Mouse (Mus musculus) heart, embryonic 13.5 days (tissue): ENCODE measurements around the gene Ccl11. TPM values are rescaled to one million over a fixed set of nuclear protein-coding genes. Genes with fewer than 3 reads are reported as not detected.

Experiments
- ATAC-seq: fragments of 200-750 bp; cut with Nextera tagmentation; 2 replicates; pipeline ENCODE4 v1.8.0; 2017; ENCODE audit warnings: moderate TSS enrichment; ENCODE audit not compliant: insufficient number of reproducible peaks, low FRiP score, low TSS enrichment; ENCODE audit errors: extremely low read depth
- H3K27ac ChIP-seq: fragments of 300-500 bp; sonication (generic); replicated peaks from 2 replicates; pipeline ENCODE4 v1.5.1; 2015; ENCODE audit warnings: moderate library complexity, mild to moderate bottlenecking, inconsistent platforms
- H3K27me3 ChIP-seq: fragments of 300-500 bp; sonication (generic); replicated peaks from 2 replicates; pipeline ENCODE4 v1.6.1; 2015; ENCODE audit warnings: mild to moderate bottlenecking, inconsistent platforms
- H3K36me3 ChIP-seq: fragments of 300-500 bp; sonication (generic); 2 replicates; pipeline ENCODE4 v1.6.1; 2015; ENCODE audit warnings: mild to moderate bottlenecking, inconsistent platforms
- H3K4me1 ChIP-seq: fragments of 300-500 bp; sonication (generic); 2 replicates; pipeline ENCODE4 v1.6.1; 2015; ENCODE audit warnings: inconsistent platforms
- H3K4me2 ChIP-seq: fragments of 300-500 bp; sonication (generic); 2 replicates; pipeline ENCODE4 v1.6.1; 2015; ENCODE audit warnings: inconsistent platforms, mild to moderate bottlenecking, moderate library complexity
- H3K4me3 ChIP-seq: fragments of 300-500 bp; sonication (generic); 2 replicates; pipeline ENCODE4 v1.5.1; 2015; ENCODE audit warnings: moderate library complexity, mild to moderate bottlenecking, inconsistent platforms
- H3K9ac ChIP-seq: fragments of 300-500 bp; sonication (generic); 2 replicates; pipeline ENCODE4 v1.6.1; 2015; ENCODE audit warnings: inconsistent platforms, mild to moderate bottlenecking, moderate library complexity
- H3K9me3 ChIP-seq: fragments of 300-500 bp; sonication (generic); 2 replicates; pipeline ENCODE4 v1.6.1; 2016; ENCODE audit warnings: inconsistent platforms
- WGBS: fragments of 180-500 bp; shearing (Covaris S2); methylation state at CpG from one replicate; pipeline ENCODE4 v1.1.7; 2015; ENCODE audit warnings: mixed read lengths; 5-methylcytosine and 5-hydroxymethylcytosine counted together
- polyA plus RNA-seq: library from polyadenylated mRNA; unstranded; fragments of >200 nt; fragmentation: Nextera tagmentation; extraction: Ambion mirVana; gene quantifications from 2 replicates; pipeline ENCODE4 v1.2.1, GENCODE M21; 2015

Ccl11 gene
- polyA plus RNA-seq, 1 experiment from 2014 or later, result 1.6 TPM

- 70% methylated on average over 10 of the region's 10 CpGs for WGBS
- H3K4me1 ChIP-seq, result no peaks in the 10 kb centered on the region
- H3K27ac ChIP-seq, result no peak overlapping the region
- no peak overlapping the region for H3K9ac ChIP-seq
- H3K4me2 ChIP-seq, result no peak overlapping the region
- no peak overlapping the region for H3K4me3 ChIP-seq
- no peaks in the 10 kb centered on the region for H3K9me3 ChIP-seq
- H3K36me3 ChIP-seq, result no peaks in the 10 kb centered on the region
- no peaks in the 10 kb centered on the region for H3K27me3 ChIP-seq
- no peak for ATAC-seq
These were observed 42.1 kb downstream of the Ccl11 start for GRCm38 (mm10) chr11:82099511-82100323.

- H3K9ac ChIP-seq, result no peak overlapping the region
- no peak overlapping the region for H3K4me2 ChIP-seq
- ATAC-seq, result no peak
- no peaks in the 10 kb centered on the region for H3K27me3 ChIP-seq
- WGBS, result 74% methylated on average over 4 of the region's 4 CpGs
- no peak overlapping the region for H3K4me3 ChIP-seq
- H3K36me3 ChIP-seq, result no peaks in the 10 kb centered on the region
- H3K4me1 ChIP-seq, result no peaks in the 10 kb centered on the region
- H3K27ac ChIP-seq, result no peak overlapping the region
- no peaks in the 10 kb centered on the region for H3K9me3 ChIP-seq
These were observed 43.5 kb downstream of the Ccl11 start for GRCm38 (mm10) chr11:82101087-82101486.

GRCm38 (mm10) chr11:82101529-82101928 lies 43.9 kb downstream of the Ccl11 start, which contains the start of gene Ccl12:
Gene Ccl12, plus strand, starts transcription at chr11:82101845.
- Histone ChIP-seq H3K4me2 (no peak within 1 kb of the TSS), H3K9ac (no peak within 1 kb of the TSS), H3K27me3 (no peaks in the 10 kb centered on the region), H3K27ac (no peak within 1 kb of the TSS), H3K4me3 (no peak within 1 kb of the TSS), H3K36me3 (no peaks in the 10 kb centered on the region), H3K4me1 (no peaks in the 10 kb centered on the region), H3K9me3 (no peaks in the 10 kb centered on the region)
- WGBS, result 63% methylated on average over 2 of the region's 2 CpGs
- no peak for ATAC-seq

GRCm38 (mm10) chr11:82109611-82110010 lies 52.0 kb downstream of the Ccl11 start:
- Histone ChIP-seq H3K4me1 (no peaks in the 10 kb centered on the region), H3K4me3 (no peak overlapping the region), H3K9me3 (no peaks in the 10 kb centered on the region), H3K27me3 (no peaks in the 10 kb centered on the region), H3K4me2 (no peak overlapping the region), H3K27ac (no peak overlapping the region), H3K36me3 (no peaks in the 10 kb centered on the region), H3K9ac (no peak overlapping the region)
- ATAC-seq, result no peak

GRCm38 (mm10) chr11:82110372-82111248 lies 53.0 kb downstream of the Ccl11 start:
- no peak overlapping the region for H3K4me3 ChIP-seq
- H3K4me1 ChIP-seq, result no peaks in the 10 kb centered on the region
- ATAC-seq, result no peak
- H3K9ac ChIP-seq, result no peak overlapping the region
- no peaks in the 10 kb centered on the region for H3K9me3 ChIP-seq
- no peaks in the 10 kb centered on the region for H3K36me3 ChIP-seq
- no peak overlapping the region for H3K4me2 ChIP-seq
- 53% methylated on average over 6 of the region's 6 CpGs for WGBS
- H3K27ac ChIP-seq, result no peak overlapping the region
- H3K27me3 ChIP-seq, result no peaks in the 10 kb centered on the region

Other genes with a start within 250 kb of the Ccl11 start
- not detected in 2 replicates for gene 5530401A14Rik, start 197.2 kb upstream of the Ccl11 start, polyA plus RNA-seq
- gene Asic2, start 89.4 kb upstream of the Ccl11 start, polyA plus RNA-seq, result 0.04 and 0.07 TPM in 2 replicates
- gene Ccl2, start 22.3 kb upstream of the Ccl11 start, polyA plus RNA-seq, result 10.9 and 11.2 TPM in 2 replicates
- not detected in 2 replicates for gene Gm17268, start 19.3 kb upstream of the Ccl11 start, polyA plus RNA-seq
- 4.6 and 4.8 TPM in 2 replicates for gene Ccl7, start 12.1 kb upstream of the Ccl11 start, polyA plus RNA-seq
- gene Ccl12, start 44.0 kb downstream of the Ccl11 start, polyA plus RNA-seq, result 1.9 and 2.0 TPM in 2 replicates
- gene Ccl8, start 57.4 kb downstream of the Ccl11 start, polyA plus RNA-seq, result not detected in 2 replicates
- not detected in 2 replicates for gene Ccl1, start 247.9 kb downstream of the Ccl11 start, polyA plus RNA-seq